Mouse (Mus musculus) forebrain, embryonic 16.5 days (tissue): ENCODE results near the gene R3hdm2. TPM values are rescaled to one million over a fixed set of nuclear protein-coding genes. Genes with fewer than 3 reads are reported as not detected.

ENCODE experiments used
- ATAC-seq: fragments of 200-750 bp; cut with Nextera tagmentation; 2 replicates; pipeline ENCODE4 v1.8.0; 2017; ENCODE audit warnings: mild to moderate bottlenecking, moderate library complexity
- H3K27ac ChIP-seq: fragments of 300-500 bp; sonication (generic); 2 replicates; pipeline ENCODE4 v1.5.1; 2014; ENCODE audit warnings: low read length, control low read depth
- H3K27me3 ChIP-seq: fragments of 300-500 bp; sonication (generic); replicated peaks from 2 replicates; pipeline ENCODE4 v1.6.1; 2014; ENCODE audit warnings: low read length; ENCODE audit not compliant: control insufficient read depth, insufficient read depth
- H3K36me3 ChIP-seq: fragments of 300-500 bp; sonication (generic); 2 replicates; pipeline ENCODE4 v1.6.1; 2014; ENCODE audit not compliant: control insufficient read depth, insufficient read depth
- H3K4me1 ChIP-seq: fragments of 300-500 bp; sonication (generic); replicated peaks from 2 replicates; pipeline ENCODE4 v1.6.1; 2014; ENCODE audit warnings: low read length; ENCODE audit not compliant: control insufficient read depth, insufficient read depth
- H3K4me2 ChIP-seq: fragments of 300-500 bp; sonication (generic); 2 replicates; pipeline ENCODE4 v1.6.1; 2014; ENCODE audit warnings: mild to moderate bottlenecking, low read length, control low read depth
- H3K4me3 ChIP-seq: fragments of 300-500 bp; sonication (generic); replicated peaks from 2 replicates; pipeline ENCODE4 v1.5.1; 2014; ENCODE audit warnings: mild to moderate bottlenecking, low read length, control low read depth
- H3K9ac ChIP-seq: fragments of 300-500 bp; sonication (generic); replicated peaks from 2 replicates; pipeline ENCODE4 v1.6.1; 2014; ENCODE audit warnings: low read depth, low read length, control low read depth
- H3K9me3 ChIP-seq: fragments of 300-500 bp; sonication (generic); 2 replicates; pipeline ENCODE4 v1.6.1; 2016; ENCODE audit warnings: low read length; ENCODE audit not compliant: control insufficient read depth
- WGBS: fragments of 180-500 bp; shearing (Covaris S2); extraction: QIAGEN DNeasy Blood & Tissue Kit; methylation state at CpG from one replicate; pipeline ENCODE4 v1.1.7; 2014; 5-methylcytosine and 5-hydroxymethylcytosine counted together
- polyA plus RNA-seq: library from polyadenylated mRNA; unstranded; fragments of >200 nt; fragmentation: Nextera tagmentation; extraction: Ambion mirVana; gene quantifications from 2 replicates; pipeline ENCODE4 v1.2.1, GENCODE M21; 2015

The R3hdm2 gene
- polyA plus RNA-seq, 1 experiment from 2014 or later: 37.5 TPM

DNA sequence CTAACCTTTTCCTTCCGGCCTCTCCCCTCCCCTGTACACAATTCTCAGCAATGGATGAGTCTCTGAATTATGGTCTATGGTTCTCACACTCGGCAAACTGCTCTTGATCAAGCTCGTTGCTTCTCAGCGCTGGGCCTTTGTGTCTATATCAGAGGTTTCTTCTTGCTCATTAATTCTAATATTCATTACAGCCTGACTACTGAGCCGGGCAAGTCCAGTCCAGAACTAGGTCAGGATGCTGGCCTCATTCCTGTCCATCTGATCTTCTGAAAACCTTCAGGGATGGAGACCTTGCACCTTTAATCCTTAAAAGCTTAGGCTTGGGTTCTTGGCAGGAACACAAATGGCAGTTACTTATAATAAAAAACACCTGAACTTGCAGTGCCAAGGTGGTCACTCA, 119.4 kb downstream of the R3hdm2 start:
- no peak overlapping the region for H3K4me3 ChIP-seq
- no peaks in the 10 kb centered on the region for H3K27me3 ChIP-seq
- H3K36me3 ChIP-seq: peaks cover 33% of the 10 kb centered on the region
- H3K9ac ChIP-seq: no peak overlapping the region
- H3K4me2 ChIP-seq: no peak overlapping the region
- no peak overlapping the region for H3K27ac ChIP-seq
- ATAC-seq: no peak
- no peaks in the 10 kb centered on the region for H3K4me1 ChIP-seq
- no peaks in the 10 kb centered on the region for H3K9me3 ChIP-seq
- 72% methylated on average over 5 of the region's 5 CpGs for whole genome bisulfite sequencing

DNA sequence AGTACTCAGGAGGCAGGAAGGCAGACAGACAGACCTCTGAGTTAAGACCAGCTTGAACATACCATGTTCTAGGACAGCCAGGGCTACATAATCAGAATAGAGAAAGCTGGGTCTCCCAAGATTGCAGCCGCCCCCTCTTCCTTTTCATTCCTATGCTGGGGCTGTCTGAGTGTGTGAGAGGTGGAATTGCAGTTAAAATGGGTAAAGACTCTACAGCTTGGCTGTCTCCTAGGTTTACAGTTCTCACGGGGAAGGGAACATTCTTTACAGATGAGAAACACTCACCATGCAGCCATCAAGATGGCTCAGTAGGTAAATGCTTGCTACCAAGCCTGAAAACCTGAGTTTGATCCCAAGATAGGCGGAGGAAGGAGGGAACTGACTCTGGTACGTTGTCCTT, 119.9 kb downstream of the R3hdm2 start:
- no peaks in the 10 kb centered on the region for H3K4me1 ChIP-seq
- H3K27me3 ChIP-seq: no peaks in the 10 kb centered on the region
- 87% methylated on average over 4 of the region's 4 CpGs for WGBS
- no peak for ATAC-seq
- H3K9me3 ChIP-seq: no peaks in the 10 kb centered on the region
- H3K27ac ChIP-seq: no peak overlapping the region
- no peak overlapping the region for H3K4me3 ChIP-seq
- H3K36me3 ChIP-seq: peaks cover 28% of the 10 kb centered on the region
- no peak overlapping the region for H3K9ac ChIP-seq
- H3K4me2 ChIP-seq: no peak overlapping the region

DNA sequence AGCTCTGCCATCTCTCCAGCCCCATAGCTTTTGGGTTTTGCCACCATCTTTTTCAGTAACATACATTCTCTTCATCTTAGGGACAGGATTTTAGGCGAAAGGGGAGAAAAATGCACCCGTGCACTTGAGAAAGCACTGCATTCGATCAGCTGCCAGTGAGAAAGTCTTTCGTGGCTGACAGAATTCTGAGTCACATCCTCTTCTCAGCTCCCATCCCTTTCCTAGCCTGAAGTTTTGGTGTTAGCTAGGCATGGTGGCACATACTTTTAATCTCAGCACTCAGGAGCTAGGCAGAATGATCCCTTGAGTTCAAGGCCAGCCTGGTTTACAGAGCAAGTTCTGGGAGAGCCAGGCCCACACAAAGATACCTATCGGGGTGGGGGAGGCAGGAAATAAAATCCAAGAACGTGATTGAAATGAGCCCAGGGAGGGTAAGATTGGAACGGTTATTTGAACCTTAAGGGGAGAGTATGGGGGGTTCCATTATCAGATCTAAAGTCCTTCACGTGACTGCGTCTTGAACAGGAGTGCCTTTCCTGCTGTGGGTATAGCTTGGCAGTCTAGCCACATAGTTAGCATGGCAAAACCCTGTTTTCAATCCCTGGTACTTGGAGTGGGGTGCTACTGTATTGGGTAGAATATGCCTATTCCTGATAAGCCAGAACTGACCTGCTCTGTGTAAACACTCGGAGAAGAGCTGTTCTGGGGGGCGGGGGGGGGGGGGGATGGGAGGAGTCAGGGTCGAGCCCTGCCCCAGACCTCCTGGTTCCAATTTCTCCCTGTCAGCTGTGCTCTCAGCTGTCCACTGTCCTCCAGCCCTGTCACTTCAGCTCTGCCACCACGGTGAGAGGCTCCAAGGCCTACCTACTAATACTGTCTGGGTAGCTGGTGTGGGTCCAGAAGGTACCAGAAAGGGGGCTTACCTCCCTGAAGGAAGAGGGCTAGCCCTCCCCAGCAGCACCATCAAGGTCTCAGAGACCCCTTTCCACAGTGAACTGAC, 121.1 kb downstream of the R3hdm2 start, which contains the start of gene Stac3:
TSS of gene Stac3 (plus strand) at position 793 of the 1,000 bp plus-strand sequence.
- no peak within 1 kb of the TSS for H3K9ac ChIP-seq
- H3K27me3 ChIP-seq: no peaks in the 10 kb centered on the region
- H3K4me2 ChIP-seq: no peak within 1 kb of the TSS
- no peaks in the 10 kb centered on the region for H3K9me3 ChIP-seq
- H3K27ac ChIP-seq: no peak within 1 kb of the TSS
- 78% methylated on average over 13 of the region's 13 CpGs for WGBS
- ATAC-seq: no peak
- H3K4me3 ChIP-seq: no peak within 1 kb of the TSS
- peaks cover 20% of the 10 kb centered on the region for H3K36me3 ChIP-seq
- no peaks in the 10 kb centered on the region for H3K4me1 ChIP-seq

DNA sequence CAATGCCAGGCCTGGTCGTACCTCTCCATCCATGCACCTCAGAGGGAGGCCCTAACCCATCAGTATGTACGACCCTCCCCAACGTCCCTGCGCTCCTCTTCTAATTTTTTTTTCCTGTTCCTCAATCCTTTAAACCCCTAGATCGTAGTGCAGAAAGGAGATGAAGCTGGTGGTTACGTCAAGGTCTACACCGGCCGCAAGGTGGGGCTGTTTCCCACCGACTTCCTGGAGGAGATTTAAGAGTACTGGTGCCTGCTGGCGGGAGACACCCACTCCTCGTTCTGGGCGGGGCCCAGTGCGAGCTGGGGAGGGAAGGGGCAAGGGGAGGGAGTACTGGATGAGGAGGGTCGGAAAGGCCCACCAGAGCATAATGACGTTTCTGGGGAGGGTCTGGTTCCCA, 128.1 kb downstream of the R3hdm2 start:
- no peak for ATAC-seq
- Histone ChIP-seq H3K4me2 (peak overlapping the region; percentile 73), H3K9ac (no peak overlapping the region), H3K36me3 (no peaks in the 10 kb centered on the region), H3K27ac (0 out of 2 replicates have a peak overlapping the region, but pooled peaks have one; percentile 99), H3K9me3 (no peaks in the 10 kb centered on the region), H3K27me3 (no peaks in the 10 kb centered on the region), H3K4me3 (no peak overlapping the region), H3K4me1 (peaks cover 52% of the 10 kb centered on the region)
- 2% methylated on average over 15 of the region's 15 CpGs for WGBS

DNA sequence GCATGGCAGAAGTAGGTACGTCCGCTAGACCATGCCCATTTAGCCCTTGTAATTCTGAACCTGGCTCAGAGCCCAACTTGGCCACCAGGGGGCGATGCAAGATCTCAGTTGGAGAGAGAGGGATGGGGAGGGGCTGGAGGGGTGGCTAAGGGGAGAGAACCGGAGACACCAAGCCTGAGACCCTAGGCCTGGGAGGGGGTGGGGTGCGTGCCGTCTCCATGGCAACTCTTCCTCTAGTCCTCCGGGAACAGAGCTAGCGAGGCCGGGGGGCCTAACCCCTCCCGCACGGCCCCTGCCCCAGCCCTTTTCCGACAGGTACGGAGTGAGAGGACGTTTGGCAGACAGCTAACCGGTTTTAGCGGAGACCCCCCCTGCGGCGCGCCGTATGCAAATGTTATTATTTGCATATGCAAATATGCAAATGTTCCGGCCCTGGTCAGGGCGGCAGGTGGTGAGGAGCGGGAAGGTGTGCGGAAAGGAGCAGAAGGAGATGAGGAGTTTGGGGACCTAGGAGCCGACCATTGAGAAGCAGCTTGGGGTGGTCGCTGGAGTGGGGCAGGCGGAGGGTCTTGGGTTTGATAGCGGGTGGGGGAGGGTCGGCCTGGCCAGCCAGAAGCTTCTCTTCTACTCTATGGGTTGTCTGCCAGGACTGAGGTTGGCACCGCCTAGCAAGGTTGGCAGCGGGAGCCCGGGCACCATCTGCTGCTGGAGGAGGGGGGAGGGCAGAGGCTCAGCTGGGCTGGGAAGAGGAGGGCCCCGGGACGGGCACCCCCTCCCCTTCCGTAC, 129.1 kb downstream of the R3hdm2 start:
- peak overlapping the region; percentile 99 for H3K27ac ChIP-seq
- H3K27me3 ChIP-seq: no peaks in the 10 kb centered on the region
- H3K9me3 ChIP-seq: no peaks in the 10 kb centered on the region
- peak overlapping the region; percentile 55 for H3K9ac ChIP-seq
- peaks cover 61% of the 10 kb centered on the region for H3K4me1 ChIP-seq
- H3K36me3 ChIP-seq: no peaks in the 10 kb centered on the region
- peak overlapping the region; percentile 73 for H3K4me2 ChIP-seq
- WGBS: under 1% methylated on average over 32 of the region's 35 CpGs
- ATAC-seq: peak; percentile 62
- H3K4me3 ChIP-seq: peak overlapping the region; percentile 43

DNA sequence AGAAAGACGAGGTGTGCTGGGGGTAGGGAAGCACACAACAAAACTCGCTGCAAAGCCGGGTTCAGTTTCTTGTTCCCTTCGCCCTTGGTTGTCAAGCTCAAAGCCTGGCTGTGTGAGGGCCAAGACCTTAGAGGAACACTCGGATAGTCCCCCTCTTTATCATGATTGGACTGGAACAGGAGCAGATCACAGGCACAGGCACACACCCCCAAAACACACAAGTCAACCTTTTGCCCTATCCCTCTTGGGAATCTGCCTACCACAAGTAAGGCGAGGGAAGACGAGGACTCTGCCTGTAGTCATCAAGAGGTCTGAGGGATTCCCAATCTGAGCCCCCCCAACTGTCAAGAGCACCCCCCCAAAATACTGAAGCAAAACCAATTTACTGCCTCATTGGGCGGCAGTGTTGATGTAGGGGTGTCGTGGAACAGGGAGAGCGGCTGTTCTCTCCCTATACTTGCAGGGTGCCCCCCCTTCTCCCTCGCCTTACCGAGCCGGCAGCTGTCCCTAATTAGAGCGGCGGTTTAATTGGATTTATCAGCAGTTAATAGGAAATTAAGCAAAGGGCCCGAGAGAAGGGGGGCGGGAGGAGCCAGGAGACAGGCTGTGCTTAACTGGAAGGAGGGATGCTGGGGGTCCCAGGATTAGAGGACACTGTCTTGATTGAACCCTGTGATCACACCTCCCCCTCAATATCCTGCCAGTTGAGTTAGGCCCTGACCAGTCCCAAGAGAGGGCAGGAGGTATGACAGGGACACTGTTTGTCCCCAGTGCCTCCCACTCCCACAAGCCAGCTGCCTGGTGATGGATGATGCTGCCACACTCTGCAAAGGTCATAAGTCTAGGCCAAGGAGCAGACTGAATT, 129.9 kb downstream of the R3hdm2 start:
- peaks cover 64% of the 10 kb centered on the region for H3K4me1 ChIP-seq
- peak overlapping the region; percentile 33; the same call in 1 of the 2 replicates for H3K9ac ChIP-seq
- H3K9me3 ChIP-seq: no peaks in the 10 kb centered on the region
- H3K27ac ChIP-seq: peak overlapping the region; percentile 99
- H3K4me3 ChIP-seq: peak overlapping the region; percentile 43
- H3K27me3 ChIP-seq: peaks cover 8% of the 10 kb centered on the region
- peak overlapping the region; percentile 73 for H3K4me2 ChIP-seq
- peak; percentile 44 for ATAC-seq
- no peaks in the 10 kb centered on the region for H3K36me3 ChIP-seq
- under 1% methylated on average over 17 of the region's 17 CpGs for WGBS

DNA sequence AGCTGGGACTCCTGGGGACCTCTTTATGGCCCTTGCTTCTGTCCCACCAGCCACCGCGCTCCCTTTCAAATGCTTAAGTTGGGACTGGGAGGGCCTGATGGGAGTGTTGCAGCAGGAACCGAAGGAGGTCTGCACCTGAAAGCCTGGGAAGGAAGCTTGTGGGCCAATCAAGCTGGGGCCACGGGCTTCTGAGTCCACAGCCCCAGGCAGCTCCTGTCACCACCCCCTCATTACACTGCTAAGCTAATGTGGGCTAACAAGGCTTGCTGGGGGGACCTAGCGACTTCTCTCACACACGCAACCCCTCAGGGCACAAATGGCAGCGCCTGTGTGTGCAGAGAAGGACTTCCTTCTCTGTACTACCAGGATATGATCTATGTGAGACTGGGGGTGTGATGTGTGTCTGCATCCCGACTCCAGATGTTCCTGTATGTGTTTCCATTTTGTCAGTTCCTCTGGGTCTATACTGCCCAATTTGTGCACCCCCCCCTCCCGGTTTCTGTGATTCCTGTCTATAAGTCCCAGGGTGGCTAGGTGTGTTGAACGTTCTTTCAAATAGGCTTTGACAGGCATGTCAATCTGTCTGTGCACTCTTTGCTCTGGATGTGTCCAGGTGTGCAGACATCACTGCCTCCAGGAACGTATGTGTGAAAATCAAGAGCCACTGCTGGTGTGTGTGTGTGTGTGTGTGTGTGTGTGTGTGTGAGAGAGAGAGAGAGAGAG, 130.9 kb downstream of the R3hdm2 start:
- peaks cover 64% of the 10 kb centered on the region for H3K4me1 ChIP-seq
- ATAC-seq: no peak

DNA sequence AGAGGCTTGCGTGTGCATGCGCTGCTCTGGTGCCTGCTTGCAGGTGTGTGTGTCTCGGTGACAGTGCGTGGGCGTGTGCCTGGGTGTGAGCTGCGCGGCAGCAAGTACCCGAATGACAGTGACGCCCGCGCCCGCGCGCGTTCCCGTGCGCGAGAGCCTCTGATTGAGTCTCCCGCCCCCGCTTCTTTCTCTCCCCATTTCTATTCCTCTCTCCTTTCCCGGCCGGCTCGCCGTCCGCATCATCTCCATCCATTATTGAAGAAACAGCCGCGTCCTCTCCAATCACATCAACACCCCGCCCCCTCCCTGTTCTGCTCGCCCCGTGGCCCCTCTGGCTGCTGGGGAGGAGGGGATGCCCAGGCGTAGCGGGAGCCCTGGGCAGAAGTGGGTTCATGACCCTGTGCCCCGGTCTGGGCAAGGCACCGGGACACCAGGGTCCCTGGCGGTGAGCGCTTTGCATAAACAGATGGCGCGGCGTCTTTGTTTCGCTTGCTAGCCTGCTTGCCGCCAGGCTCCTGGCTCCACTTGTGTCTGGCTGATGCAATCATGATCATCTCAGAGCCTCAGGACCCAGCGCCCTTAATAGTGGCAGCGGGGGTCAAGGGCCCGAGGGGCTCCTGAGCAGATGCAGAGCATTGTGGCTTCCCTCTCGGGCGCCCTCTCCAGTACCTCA, 131.6 kb downstream of the R3hdm2 start:
- WGBS: under 1% methylated on average over 45 of the region's 46 CpGs
- Histone ChIP-seq H3K9me3 (no peaks in the 10 kb centered on the region), H3K4me3 (peak overlapping the region; percentile 57), H3K4me2 (peak overlapping the region; percentile 98), H3K4me1 (peaks cover 67% of the 10 kb centered on the region), H3K27me3 (peaks cover 13% of the 10 kb centered on the region), H3K9ac (peak overlapping the region; percentile 87), H3K27ac (peak overlapping the region; percentile 99), H3K36me3 (no peaks in the 10 kb centered on the region)
- ATAC-seq: 0 out of 2 replicates have a peak, but pooled peaks have one; percentile 1

More for the DNA sequence above, 130.9 kb downstream of the R3hdm2 start:
- no peaks in the 10 kb centered on the region for H3K36me3 ChIP-seq
- peak overlapping the region; percentile 87 for H3K9ac ChIP-seq
- H3K27me3 ChIP-seq: peaks cover 13% of the 10 kb centered on the region
- no peaks in the 10 kb centered on the region for H3K9me3 ChIP-seq
- H3K4me3 ChIP-seq: peak overlapping the region; percentile 57
- peak overlapping the region; percentile 99 for H3K27ac ChIP-seq
- peak overlapping the region; percentile 98 for H3K4me2 ChIP-seq
- WGBS: 6% methylated on average over 11 of the region's 11 CpGs
